Mouse (Mus musculus) heart, adult 9 months (tissue): ENCODE measurements around the gene Lcmt1.

Experiments
- DNase-seq, 2 experiments: peaks; one replicate each; pipeline ENCODE4 v3.0.0; 2022; ENCODE audit warnings: low spot score in 2 of 2

Lcmt1 gene

DNA sequence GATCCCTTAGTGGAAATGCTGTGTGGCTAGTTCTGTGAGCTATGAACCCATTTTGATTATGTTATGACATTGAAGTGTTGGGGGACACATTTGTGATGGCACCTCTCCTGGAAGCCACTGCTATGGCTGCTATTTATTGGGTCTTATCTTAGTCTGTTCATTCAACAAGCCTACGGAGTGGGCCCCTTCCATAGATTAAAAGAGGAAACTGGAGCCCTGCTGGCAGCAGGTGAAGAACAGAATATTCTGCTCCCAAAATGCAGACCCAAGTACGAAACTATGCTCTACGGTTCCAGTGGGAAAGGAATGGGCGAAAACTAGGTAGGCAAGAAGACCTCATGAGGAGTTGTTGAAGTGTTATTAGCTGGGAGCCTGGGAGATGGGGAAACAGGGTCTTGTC lies 88.7 kb downstream of the Lcmt1 start:
- DNase-seq = no peak

DNA sequence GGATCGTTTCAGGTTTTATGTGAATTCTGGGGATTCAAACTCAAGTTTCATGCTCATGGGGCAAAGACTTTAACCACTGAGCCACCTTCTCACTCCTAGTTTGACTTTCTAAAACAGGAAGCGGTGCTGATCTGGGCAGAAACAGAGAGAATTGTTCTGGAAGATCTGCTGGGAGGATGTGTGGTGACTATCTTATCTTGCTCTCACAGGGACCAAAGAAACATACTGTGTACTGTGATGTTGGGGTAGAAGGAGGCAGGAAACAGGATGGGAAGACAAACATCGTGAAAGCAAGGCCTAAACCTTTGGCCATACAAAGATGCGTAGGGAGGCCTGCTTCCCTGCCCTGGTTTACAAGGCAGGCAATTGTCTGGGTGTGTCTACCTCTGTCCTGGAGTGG lies 89.7 kb downstream of the Lcmt1 start:
- DNase-seq = no peak

DNA sequence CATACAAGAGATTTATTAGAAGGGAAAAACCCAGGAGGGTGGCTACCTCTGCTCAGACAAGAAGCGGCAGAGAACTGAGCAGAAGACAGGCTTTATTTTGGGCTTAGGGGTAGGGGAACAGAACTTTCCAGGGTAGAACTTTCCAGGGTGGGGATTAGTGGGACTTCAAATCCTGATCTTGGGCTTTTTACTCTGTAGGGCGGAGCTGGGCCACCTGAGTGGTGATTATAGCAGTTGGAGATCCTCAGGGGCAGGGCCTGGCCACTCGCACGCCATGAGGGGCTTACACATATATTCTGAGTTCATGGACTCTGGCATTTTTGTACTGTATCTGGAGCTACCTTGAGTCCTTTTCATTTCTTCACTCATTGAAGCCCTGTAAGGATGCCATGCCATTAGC lies 91.7 kb downstream of the Lcmt1 start:
- DNase-seq = no peak

DNA sequence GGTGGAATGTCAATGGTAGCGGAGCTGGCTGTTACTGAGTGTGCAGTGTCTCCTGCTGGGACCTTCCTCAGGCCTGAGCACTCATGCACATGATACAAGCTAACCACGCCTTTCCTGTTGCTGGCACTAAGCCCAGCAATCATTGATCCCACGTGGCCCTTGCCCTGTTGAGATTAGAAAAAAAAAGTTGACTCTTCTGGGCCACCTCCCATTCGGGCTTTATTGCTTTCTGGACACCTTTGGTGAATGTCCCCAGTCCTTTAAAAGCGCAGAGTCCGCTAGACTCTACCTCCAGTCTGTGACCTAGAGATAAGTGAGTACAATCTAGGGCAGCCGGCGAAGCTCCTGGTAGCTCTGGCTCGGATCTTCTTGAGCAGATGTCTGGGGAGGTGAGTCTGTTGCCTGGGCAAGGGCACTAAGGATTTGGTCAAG lies 92.5 kb downstream of the Lcmt1 start, which contains the start of gene Aqp8:
TSS of gene Aqp8 (plus strand) at position 222 of the 432 bp plus-strand sequence.
- DNase-seq = peak; percentile 44 to 69

DNA sequence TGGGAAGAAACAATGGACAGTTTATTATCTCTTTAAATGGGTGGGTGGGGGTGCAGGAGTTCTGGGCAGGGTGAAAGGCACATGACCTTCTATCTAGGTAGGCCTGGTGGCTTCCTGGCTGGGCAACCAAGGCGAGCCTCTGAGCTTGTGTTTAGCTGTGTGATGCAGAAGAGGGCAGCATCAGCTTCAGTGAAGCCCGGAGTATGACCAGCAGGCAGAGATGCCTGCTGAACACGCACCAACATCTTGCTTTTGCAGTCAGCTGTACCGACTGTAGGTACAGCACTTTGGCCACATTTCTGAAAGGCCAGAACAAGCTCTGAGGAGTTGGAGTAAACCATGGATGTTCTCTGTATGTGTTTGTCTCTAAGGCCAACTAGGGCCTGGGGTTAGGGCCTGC lies 94.0 kb downstream of the Lcmt1 start:
- no peak for DNase-seq

DNA sequence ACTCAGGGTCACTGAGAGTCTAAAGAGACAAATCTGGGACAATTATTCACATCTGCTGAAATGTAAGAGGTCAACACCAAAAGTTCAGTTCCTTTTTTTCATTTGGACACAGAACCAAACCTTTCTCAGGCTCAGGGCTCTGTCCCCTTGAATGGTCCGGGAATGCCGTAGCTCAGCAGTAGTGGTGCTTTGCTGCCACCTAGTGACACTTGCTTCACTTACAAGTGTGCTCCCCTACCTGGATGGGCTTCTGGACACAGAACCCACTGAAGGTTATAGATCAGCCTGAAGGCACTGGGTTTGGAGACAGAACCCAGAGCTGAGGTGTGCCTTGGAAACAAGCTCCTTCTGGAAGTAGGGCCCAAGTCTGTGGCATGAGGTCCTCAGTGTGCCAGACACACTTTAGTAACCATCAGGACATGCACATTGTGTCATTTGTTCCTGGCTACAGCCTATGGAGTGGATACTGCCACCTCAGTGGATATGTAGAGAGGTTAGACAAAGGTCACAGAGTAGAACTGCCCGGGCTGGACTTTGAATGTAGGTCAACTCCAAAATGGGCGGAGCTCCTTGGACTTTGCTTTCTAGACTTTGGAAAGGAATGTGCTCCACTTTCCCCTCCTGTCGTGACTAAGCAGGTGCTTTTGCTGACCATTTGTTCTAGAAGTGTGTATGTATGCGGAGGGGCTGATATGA lies 96.3 kb downstream of the Lcmt1 start:
- peak; percentile 35 to 51 for DNase-seq

DNA sequence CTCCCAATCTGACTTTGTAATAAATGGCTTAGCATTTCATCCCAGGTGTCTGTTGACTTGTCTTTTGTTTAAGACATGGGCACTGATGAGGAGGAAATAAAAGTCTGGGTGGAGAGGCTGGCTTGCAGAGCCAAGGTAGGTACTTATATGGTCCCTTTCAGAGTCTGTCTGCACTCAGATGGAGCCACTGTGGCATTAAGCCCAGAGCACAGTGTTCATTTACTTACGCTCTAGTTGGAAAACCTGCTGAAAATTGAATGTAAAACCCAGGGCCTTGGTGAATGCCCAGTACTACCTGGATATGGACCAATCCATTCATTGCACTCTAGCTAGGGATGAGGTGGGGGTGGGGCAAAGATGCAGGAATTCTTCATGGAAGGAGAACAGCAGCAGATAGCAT lies 98.4 kb downstream of the Lcmt1 start:
- DNase-seq = no peak
